Mouse (Mus musculus) intestine, postnatal 0 days (tissue): Measurements from ENCODE around the gene Ccnb2. TPM values are rescaled to one million over a fixed set of nuclear protein-coding genes. Genes with fewer than 3 reads are reported as not detected.

Source experiments
- ATAC-seq: fragments of 200-750 bp; cut with Nextera tagmentation; 2 replicates; pipeline ENCODE4 v1.8.0; 2017; ENCODE audit warnings: mild to moderate bottlenecking, moderate TSS enrichment, moderate library complexity
- H3K27ac ChIP-seq: fragments of 300-500 bp; sonication (generic); 2 replicates; pipeline ENCODE4 v1.5.1; 2014; ENCODE audit warnings: mild to moderate bottlenecking, low read depth, low read length, moderate library complexity
- H3K27me3 ChIP-seq: fragments of 300-500 bp; sonication (generic); replicated peaks from 2 replicates; pipeline ENCODE4 v1.6.1; 2014; ENCODE audit warnings: low read length, mixed read lengths; ENCODE audit not compliant: control insufficient read depth, insufficient read depth
- H3K36me3 ChIP-seq: fragments of 300-500 bp; sonication (generic); 2 replicates; pipeline ENCODE4 v1.6.1; 2014; ENCODE audit warnings: mild to moderate bottlenecking, moderate library complexity; ENCODE audit not compliant: control insufficient read depth, insufficient read depth
- H3K4me1 ChIP-seq: fragments of 300-500 bp; sonication (generic); replicated peaks from 2 replicates; pipeline ENCODE4 v1.6.1; 2014; ENCODE audit warnings: antibody characterized with exemption, low read length, mixed read lengths; ENCODE audit not compliant: control insufficient read depth, insufficient read depth
- H3K4me2 ChIP-seq: fragments of 300-500 bp; sonication (generic); replicated peaks from 2 replicates; pipeline ENCODE4 v1.6.1; 2014; ENCODE audit warnings: low read depth, mild to moderate bottlenecking, moderate library complexity
- H3K4me3 ChIP-seq: fragments of 300-500 bp; sonication (generic); 2 replicates; pipeline ENCODE4 v1.5.1; 2014; ENCODE audit warnings: low read depth, low read length
- H3K9ac ChIP-seq: fragments of 300-500 bp; sonication (generic); 2 replicates; pipeline ENCODE4 v1.6.1; 2014; ENCODE audit warnings: mild to moderate bottlenecking, low read depth, low read length
- H3K9me3 ChIP-seq: fragments of 300-500 bp; sonication (generic); 2 replicates; pipeline ENCODE4 v1.6.1; 2016; ENCODE audit warnings: mixed run types; ENCODE audit not compliant: control insufficient read depth
- CTCF ChIP-seq: sonication (generic); IDR thresholded peaks from 2 replicates; pipeline ENCODE4 v1.5.1; 2016; ENCODE audit warnings: low read depth, mild to moderate bottlenecking, control low read depth, antibody characterized with exemption, moderate library complexity
- WGBS: fragments of 180-500 bp; shearing (Covaris S2); extraction: QIAGEN DNeasy Blood & Tissue Kit; methylation state at CpG from one replicate; pipeline ENCODE4 v1.1.7; 2014; 5-methylcytosine and 5-hydroxymethylcytosine counted together
- polyA plus RNA-seq: library from polyadenylated mRNA; unstranded; fragments of >200 nt; fragmentation: Nextera tagmentation; extraction: Ambion mirVana; gene quantifications from 2 replicates; pipeline ENCODE4 v1.2.1, GENCODE M21; 2015

Ccnb2 gene
- polyA plus RNA-seq, 1 experiment from 2014 or later = 52.7 TPM

DNA sequence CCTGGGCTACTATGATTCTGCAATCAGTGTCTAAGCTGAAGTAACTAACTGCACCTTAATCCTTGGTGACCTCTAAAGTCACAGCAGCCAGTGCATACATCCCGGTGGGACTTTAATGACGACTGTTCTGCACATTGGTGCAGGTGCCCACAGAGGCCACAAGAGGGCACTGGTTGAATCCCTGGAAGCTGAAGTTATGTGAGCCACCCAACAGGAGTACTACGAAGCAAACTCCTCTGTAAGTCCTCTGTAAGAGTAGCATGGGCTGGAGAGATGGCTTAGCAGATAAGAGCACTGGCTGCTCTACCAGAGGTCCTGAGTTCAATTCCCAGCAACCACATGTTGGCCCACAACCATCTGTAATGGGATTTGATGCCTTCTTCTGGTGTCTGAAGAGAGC is 4.9 kb downstream of the Ccnb2 start:
- Histone ChIP-seq H3K9me3 (no peaks in the 10 kb centered on the region), H3K4me3 (no peak overlapping the region), H3K36me3 (peaks cover 54% of the 10 kb centered on the region), H3K4me2 (no peak overlapping the region), H3K4me1 (no peaks in the 10 kb centered on the region), H3K27me3 (no peaks in the 10 kb centered on the region), H3K27ac (no peak overlapping the region), H3K9ac (no peak overlapping the region)
- 77% methylated on average over 3 of the region's 3 CpGs for WGBS
- TF ChIP-seq CTCF = peak; percentile 67
- ATAC-seq = no peak

GRCm38 (mm10) chr9:70413038-70413437 is 8.3 kb downstream of the Ccnb2 start:
- no peak for ATAC-seq
- Histone ChIP-seq H3K4me1 (no peaks in the 10 kb centered on the region), H3K36me3 (peaks cover 76% of the 10 kb centered on the region), H3K27me3 (no peaks in the 10 kb centered on the region), H3K4me3 (no peak overlapping the region), H3K4me2 (no peak overlapping the region), H3K9me3 (no peaks in the 10 kb centered on the region), H3K27ac (no peak overlapping the region), H3K9ac (no peak overlapping the region)
- no peak for TF ChIP-seq CTCF
- 90% methylated on average over 7 of the region's 7 CpGs for WGBS

- Histone ChIP-seq H3K4me2 (no peak overlapping the region), H3K36me3 (peaks cover 74% of the 10 kb centered on the region), H3K9ac (no peak overlapping the region), H3K27me3 (no peaks in the 10 kb centered on the region), H3K27ac (no peak overlapping the region), H3K4me1 (no peaks in the 10 kb centered on the region), H3K4me3 (no peak overlapping the region), H3K9me3 (no peaks in the 10 kb centered on the region)
- TF ChIP-seq CTCF = no peak
- WGBS = 68% methylated on average over 11 of the region's 11 CpGs
- ATAC-seq = no peak
These were observed 10.7 kb downstream of the Ccnb2 start for GRCm38 (mm10) chr9:70410668-70411067.

DNA sequence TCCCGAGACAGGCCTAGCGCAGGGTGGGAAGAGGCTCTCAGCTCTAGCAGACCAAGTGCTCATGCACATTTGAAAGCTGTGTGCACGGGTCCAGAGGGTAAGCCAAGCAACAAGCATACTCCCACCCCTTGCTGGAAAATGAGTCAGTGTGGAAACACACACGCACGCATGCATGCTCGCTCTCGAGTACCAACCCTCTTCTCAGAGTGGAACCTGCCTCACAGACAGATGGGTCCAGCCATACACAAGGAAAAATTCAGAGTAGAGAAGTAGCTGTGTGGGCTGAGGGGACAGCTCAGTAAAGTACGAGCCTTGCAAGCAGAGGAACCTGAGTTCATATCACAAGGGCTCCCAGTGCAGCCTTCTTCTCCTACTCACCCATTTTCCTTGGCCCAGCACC is 11.6 kb downstream of the Ccnb2 start:
- peaks cover 68% of the 10 kb centered on the region for H3K36me3 ChIP-seq

DNA sequence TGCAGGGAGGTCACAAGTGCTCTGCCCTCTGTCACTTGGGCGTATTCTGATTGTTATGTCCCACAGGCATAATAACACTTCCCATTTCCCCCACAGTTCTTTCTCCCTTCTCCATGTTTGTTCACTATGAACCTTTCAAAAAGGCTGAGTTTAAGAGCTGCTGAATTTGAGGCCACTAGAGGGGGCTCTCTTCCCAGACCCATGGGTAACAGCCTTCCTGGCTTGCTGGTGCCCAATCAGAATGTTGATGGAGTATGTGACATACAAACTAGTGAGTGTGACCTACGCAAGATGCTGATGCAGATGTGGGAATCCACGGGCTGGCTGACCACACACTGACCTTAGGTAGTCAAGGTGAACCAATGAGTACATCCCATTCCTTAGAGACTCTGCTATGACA is 12.6 kb downstream of the Ccnb2 start:
- no peaks in the 10 kb centered on the region for H3K4me1 ChIP-seq
- 91% methylated on average over 3 of the region's 3 CpGs for WGBS
- no peak overlapping the region for H3K27ac ChIP-seq
- no peaks in the 10 kb centered on the region for H3K9me3 ChIP-seq
- peaks cover 61% of the 10 kb centered on the region for H3K36me3 ChIP-seq
- ATAC-seq = no peak
- H3K4me2 ChIP-seq = no peak overlapping the region
- H3K27me3 ChIP-seq = no peaks in the 10 kb centered on the region
- TF ChIP-seq CTCF = peak; percentile 68
- no peak overlapping the region for H3K4me3 ChIP-seq
- no peak overlapping the region for H3K9ac ChIP-seq

More for the DNA sequence above, 11.6 kb downstream of the Ccnb2 start:
- H3K4me2 ChIP-seq = no peak overlapping the region
- 95% methylated on average over 8 of the region's 8 CpGs for WGBS
- no peaks in the 10 kb centered on the region for H3K9me3 ChIP-seq
- no peak overlapping the region for H3K27ac ChIP-seq
- H3K27me3 ChIP-seq = no peaks in the 10 kb centered on the region
- H3K4me1 ChIP-seq = no peaks in the 10 kb centered on the region
- no peak overlapping the region for H3K4me3 ChIP-seq
- TF ChIP-seq CTCF = no peak
- ATAC-seq = no peak
- H3K9ac ChIP-seq = no peak overlapping the region

DNA sequence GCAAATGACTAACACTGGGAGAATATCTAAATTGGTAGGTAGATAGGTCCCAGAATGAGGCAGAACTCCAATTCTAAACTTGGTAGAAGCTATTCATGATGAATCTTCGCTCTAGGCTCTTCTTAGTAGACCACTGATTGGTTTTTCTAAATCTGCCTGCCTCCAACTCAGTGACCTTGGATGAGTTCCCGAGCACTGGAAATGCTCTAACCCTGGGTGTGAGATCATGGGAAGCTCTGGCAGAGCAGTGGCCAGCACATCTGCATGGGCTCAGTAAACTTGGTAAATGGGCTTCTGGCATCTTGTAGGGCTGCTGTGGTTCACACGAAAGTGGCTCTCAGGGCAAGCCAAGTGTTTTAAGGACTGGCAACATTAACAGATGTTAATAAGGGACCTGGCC is 14.8 kb downstream of the Ccnb2 start:
- no peak for TF ChIP-seq CTCF
- no peaks in the 10 kb centered on the region for H3K4me1 ChIP-seq
- H3K27ac ChIP-seq = no peak overlapping the region
- H3K4me2 ChIP-seq = no peak overlapping the region
- ATAC-seq = no peak
- H3K27me3 ChIP-seq = no peaks in the 10 kb centered on the region
- no peak overlapping the region for H3K9ac ChIP-seq
- H3K9me3 ChIP-seq = no peaks in the 10 kb centered on the region
- WGBS = 93% methylated on average over 3 of the region's 3 CpGs
- H3K4me3 ChIP-seq = no peak overlapping the region
- H3K36me3 ChIP-seq = peaks cover 45% of the 10 kb centered on the region

DNA sequence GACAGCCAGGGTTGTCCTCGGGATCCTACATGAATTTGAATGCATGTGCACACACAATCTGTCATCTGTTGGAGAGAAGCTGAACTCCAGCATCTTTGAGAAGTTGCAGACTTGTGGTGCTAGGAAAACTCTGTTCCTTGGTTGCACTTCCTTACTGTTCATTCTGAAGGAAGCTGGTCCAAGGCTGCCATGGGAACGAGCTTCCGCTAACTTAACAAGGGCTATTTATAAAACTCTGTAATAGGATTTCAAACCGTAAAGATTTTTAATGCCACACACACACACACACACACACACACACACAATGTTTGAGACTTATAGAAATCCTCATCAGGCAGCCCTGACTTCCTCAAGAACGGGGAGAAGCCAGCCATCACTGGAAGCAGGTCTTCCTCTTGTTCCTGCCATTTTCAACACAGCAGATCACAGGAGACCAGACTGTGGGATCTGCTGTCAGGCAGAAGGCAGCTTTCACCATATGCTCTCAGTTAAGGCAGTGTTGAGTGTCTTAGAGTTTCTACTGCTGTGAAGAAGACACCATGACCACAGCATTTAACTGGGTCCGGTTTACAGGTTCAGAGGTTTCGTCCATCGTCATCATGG is 19.3 kb downstream of the Ccnb2 start:
- Histone ChIP-seq H3K27me3 (no peaks in the 10 kb centered on the region), H3K27ac (no peak overlapping the region), H3K36me3 (peaks cover 37% of the 10 kb centered on the region), H3K4me3 (no peak overlapping the region), H3K9me3 (no peaks in the 10 kb centered on the region), H3K4me2 (no peak overlapping the region), H3K4me1 (no peaks in the 10 kb centered on the region), H3K9ac (no peak overlapping the region)
- no peak for TF ChIP-seq CTCF
- ATAC-seq = no peak
- 87% methylated on average over 8 of the region's 8 CpGs for WGBS
